Mouse (Mus musculus) adrenal gland, adult (tissue): ENCODE data around the gene Zfp873.
"Not testable (repeated sequence)": the region's sequence is repeated elsewhere in the genome, so short reads cannot be mapped to it uniquely, and the experiment has no call there.

Experiments
- DNase-seq, 2 experiments: peaks; one replicate each; pipeline ENCODE4 v3.0.0; 2022 to 2023; ENCODE audit warnings: low spot score in 1 of 2; ENCODE audit not compliant: inconsistent age in 2 of 2

Zfp873 gene

GRCm38 (mm10) chr10:82047597-82048459, at the start of gene Zfp873:
Gene Zfp873, plus strand, starts transcription at chr10:82048123.
- DNase-seq, result peak; percentile 95 to 99

GRCm38 (mm10) chr10:82003209-82003608, 44.7 kb upstream of the Zfp873 start:
- not testable (repeated sequence) for DNase-seq

GRCm38 (mm10) chr10:82004822-82005221, 43.1 kb upstream of the Zfp873 start:
- DNase-seq, result peak in 1 of 2 experiments; percentile 31

- no peak for DNase-seq
These were observed 5.7 kb upstream of the Zfp873 start for GRCm38 (mm10) chr10:82042191-82042590.

- no peak for DNase-seq
These were observed 1.3 kb upstream of the Zfp873 start for GRCm38 (mm10) chr10:82046603-82047002.

- not testable (repeated sequence) for DNase-seq
These were observed 509 bp downstream of the Zfp873 start for GRCm38 (mm10) chr10:82048460-82048804.

- DNase-seq, result peak; percentile 61 to 83
These were observed 35.1 kb downstream of the Zfp873 start, which contains the start of gene BC024063 for GRCm38 (mm10) chr10:82082728-82083621. Gene BC024063, plus strand, starts transcription at chr10:82083353.

GRCm38 (mm10) chr10:82083622-82083971, 35.7 kb downstream of the Zfp873 start:
- not testable (repeated sequence) for DNase-seq
